Mouse (Mus musculus): ENCODE measurements around the gene Gm21977.
"Not testable (repeated sequence)": the region's sequence is repeated elsewhere in the genome, so short reads cannot be mapped to it uniquely, and the experiment has no call there.

Gene Gm21977

DNA sequence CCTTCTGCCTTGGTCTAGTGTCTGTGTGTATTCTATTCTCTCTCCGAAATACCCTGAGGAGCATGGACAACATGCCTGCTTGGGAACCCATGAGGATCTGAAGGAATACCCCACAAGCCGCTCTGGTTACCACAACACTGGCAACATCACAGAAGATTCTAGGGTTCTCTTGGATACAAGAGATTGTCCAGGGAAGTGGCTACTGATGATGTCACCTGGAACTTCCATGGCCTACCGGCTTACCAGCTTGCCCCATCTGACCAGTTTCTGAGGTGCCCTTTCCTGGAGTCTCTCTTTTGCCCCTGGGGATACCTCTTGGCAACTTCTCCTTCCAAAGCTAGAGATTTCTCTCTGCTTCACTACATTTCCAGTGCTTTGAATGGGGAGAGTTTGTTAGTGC, at the start of gene Gm21977:
Gene Gm21977 (minus strand): TSS at position 101 of the 400 bp plus-strand sequence.
- not testable (repeated sequence) for DNase-seq (ENCODE audit: low read depth, low spot score)

Data from embryo, embryonic 11.5 days (tissue).